Mouse (Mus musculus) CD8-positive naive resting alpha-beta T cell, adult 2 months (primary cell): Measurements from ENCODE around the gene Chmp5.
"Not testable (repeated sequence)": the region's sequence is repeated elsewhere in the genome, so short reads cannot be mapped to it uniquely, and the experiment has no call there.

Experiments
- DNase-seq, 2 experiments: peaks; one replicate each; pipeline ENCODE4 v3.0.0; 2022; ENCODE audit warnings: low read depth in 2 of 2, low spot score in 2 of 2

Chmp5 gene

GRCm38 (mm10) chr4:40948160-40948708 lies at the start of gene Chmp5, which contains the start of gene Bag1:
Gene Chmp5 (plus strand): TSS chr4:40948407.
Gene Bag1 (minus strand): TSS chr4:40948294.
- DNase-seq = peak; percentile 99

- no peak for DNase-seq
Observed at GRCm38 (mm10) chr4:40898476-40899044, 49.6 kb upstream of the Chmp5 start.

GRCm38 (mm10) chr4:40899264-40899663 lies 48.9 kb upstream of the Chmp5 start:
- DNase-seq = no peak

- no peak for DNase-seq
Observed at GRCm38 (mm10) chr4:40900071-40900470, 48.1 kb upstream of the Chmp5 start.

- DNase-seq = no peak
Observed at GRCm38 (mm10) chr4:40900612-40901011, 47.6 kb upstream of the Chmp5 start.

GRCm38 (mm10) chr4:40906298-40906697 lies 41.9 kb upstream of the Chmp5 start:
- DNase-seq = peak in 1 of 2 experiments; percentile 43

GRCm38 (mm10) chr4:40908261-40908969 lies 39.8 kb upstream of the Chmp5 start:
- no peak for DNase-seq

- no peak for DNase-seq
Observed at GRCm38 (mm10) chr4:40914287-40914867, 33.8 kb upstream of the Chmp5 start.

- no peak for DNase-seq
Observed at GRCm38 (mm10) chr4:40915947-40916346, 32.3 kb upstream of the Chmp5 start.

- DNase-seq = no peak
Observed at GRCm38 (mm10) chr4:40916592-40917155, 31.5 kb upstream of the Chmp5 start.

- DNase-seq = no peak
Observed at GRCm38 (mm10) chr4:40919785-40920184, 28.4 kb upstream of the Chmp5 start, which contains the start of gene Spink4. Gene Spink4 (plus strand): TSS chr4:40920052.

- DNase-seq = no peak
Observed at GRCm38 (mm10) chr4:40920576-40920975, 27.6 kb upstream of the Chmp5 start.

- no peak for DNase-seq
Observed at GRCm38 (mm10) chr4:40921288-40921687, 26.9 kb upstream of the Chmp5 start.

GRCm38 (mm10) chr4:40923087-40923651 lies 25.0 kb upstream of the Chmp5 start:
- DNase-seq = no peak

- DNase-seq = no peak
Observed at GRCm38 (mm10) chr4:40925568-40925967, 22.6 kb upstream of the Chmp5 start.

- DNase-seq = no peak
Observed at GRCm38 (mm10) chr4:40929046-40929445, 19.2 kb upstream of the Chmp5 start.

GRCm38 (mm10) chr4:40933694-40934093 lies 14.5 kb upstream of the Chmp5 start:
- DNase-seq = no peak

- not testable (repeated sequence) for DNase-seq
Observed at GRCm38 (mm10) chr4:40934369-40934768, 13.8 kb upstream of the Chmp5 start.

GRCm38 (mm10) chr4:40936175-40936839 lies 11.9 kb upstream of the Chmp5 start:
- no peak for DNase-seq

- no peak for DNase-seq
Observed at GRCm38 (mm10) chr4:40938793-40939192, 9.4 kb upstream of the Chmp5 start.

- no peak for DNase-seq
Observed at GRCm38 (mm10) chr4:40943651-40944050, 4.6 kb upstream of the Chmp5 start.
